ENCODE assay signal across 8 mouse cellular contexts in the genomic region with DNA sequence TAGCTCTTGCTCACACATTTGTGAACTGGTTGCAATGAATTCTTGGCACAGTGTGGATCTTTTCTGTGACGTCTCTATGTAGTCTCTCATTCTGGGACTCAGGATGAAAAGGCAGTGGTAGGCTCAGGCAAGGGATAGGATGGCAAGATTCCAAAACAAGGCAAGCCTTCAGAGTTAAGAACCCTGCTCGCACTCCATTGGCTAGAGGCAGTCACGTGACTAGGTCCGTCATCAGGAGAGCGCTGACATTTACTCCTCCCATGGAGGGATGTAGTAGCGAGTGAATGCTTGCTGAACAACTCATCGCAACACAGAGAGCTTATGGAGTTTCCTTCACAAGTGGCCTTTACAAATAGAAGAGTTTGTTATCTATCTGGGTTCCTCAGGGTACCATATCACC. TPM values are rescaled to one million over a fixed set of nuclear protein-coding genes. Genes with fewer than 3 reads are reported as not detected.
DNase-seq lines count a peak whose midpoint lies in the region; ATAC-seq and TF ChIP-seq lines count a peak whose summit lies in the region.
"Had no signal": no experiment of that assay in that cellular context is flagged by ENCODE, and none has a peak within 500 bp of the region (broad histone marks: within the 10 kb centered on the region; RNA-seq: fewer than 3 reads in every experiment).

No protein-coding gene starts in this region.

- H3K9me3 ChIP-seq in lung, postnatal 0 days (ENCODE audit: low read length), result no peaks in the 10 kb centered on the region
- no peaks in the 10 kb centered on the region for H3K9me3 ChIP-seq in liver, postnatal 0 days (ENCODE audit: low read length)

- peak; percentile 42 to 46 for DNase-seq in right cerebral cortex, postnatal 10 days (ENCODE audit: low spot score in 2 of 2)
- DNase-seq in right cerebral cortex, postnatal 36 days (ENCODE audit: low spot score in 2 of 2), result no peak
- DNase-seq in brain, embryonic 18.5 days (ENCODE audit: low read depth, low spot score), result peak; percentile 8
- DNase-seq in lung, postnatal 0 days (ENCODE audit: low spot score), result peak; percentile 39
- DNase-seq in liver, postnatal 0 days, result no peak
- no peak for DNase-seq in natural killer cell, adult 2 months (ENCODE audit: low spot score in 2 of 2)
- DNase-seq: gastrocnemius, postnatal 36 days had no signal

- no peak for TF ChIP-seq CTCF in lung, postnatal 0 days (IDR thresholded peaks at IDR 0.05)
- no peak for TF ChIP-seq CTCF in liver, postnatal 0 days (IDR thresholded peaks at IDR 0.05; ENCODE audit: low read depth)

- no peak overlapping the region for H3K4me2 ChIP-seq in lung, postnatal 0 days (replicated peaks; ENCODE audit: low read depth, low read length)
- no peak overlapping the region for H3K4me2 ChIP-seq in liver, postnatal 0 days (ENCODE audit: low read depth, low read length)

- TF ChIP-seq EP300 in lung, postnatal 0 days (IDR thresholded peaks at IDR 0.05), result no peak
- TF ChIP-seq EP300 in liver, postnatal 0 days (IDR thresholded peaks at IDR 0.05; ENCODE audit: low read depth), result no peak

- no peaks in the 10 kb centered on the region for H3K27me3 ChIP-seq in lung, postnatal 0 days (replicated peaks; ENCODE audit: insufficient read depth, low read length)
- H3K27me3 ChIP-seq in liver, postnatal 0 days (ENCODE audit: insufficient read depth, low read length), result peaks cover 4% of the 10 kb centered on the region; the same call in 1 of the 2 replicates

- H3K4me3 ChIP-seq in lung, postnatal 0 days (ENCODE audit: low read depth, low read length), result no peak overlapping the region
- H3K4me3 ChIP-seq in liver, postnatal 0 days (ENCODE audit: low read depth, low read length), result no peak overlapping the region

- ATAC-seq in lung, postnatal 0 days, result no peak
- ATAC-seq in inflammation-experienced regulatory T-cells, adult 6 months, result no peak
- no peak for ATAC-seq in liver, postnatal 0 days

- no peak overlapping the region for H3K27ac ChIP-seq in lung, postnatal 0 days (ENCODE audit: low read length)
- no peak overlapping the region for H3K27ac ChIP-seq in liver, postnatal 0 days (ENCODE audit: low read depth)

- no peaks in the 10 kb centered on the region for H3K36me3 ChIP-seq in lung, postnatal 0 days (ENCODE audit: insufficient read depth, low read length)
- H3K36me3 ChIP-seq in liver, postnatal 0 days (replicated peaks; ENCODE audit: insufficient read depth, low read length), result no peaks in the 10 kb centered on the region

- WGBS in lung, postnatal 0 days, result 54% methylated on average over 7 of the region's 7 CpGs
- WGBS in liver, postnatal 0 days (ENCODE audit: insufficient replicate concordance), result 61% methylated on average over 7 of the region's 7 CpGs

- H3K4me1 ChIP-seq in lung, postnatal 0 days (ENCODE audit: insufficient read depth, low read depth, low read length), result no peaks in the 10 kb centered on the region
- no peaks in the 10 kb centered on the region for H3K4me1 ChIP-seq in liver, postnatal 0 days (ENCODE audit: insufficient read depth)

- H3K9ac ChIP-seq in lung, postnatal 0 days (replicated peaks; ENCODE audit: low read depth), result no peak overlapping the region
- H3K9ac ChIP-seq in liver, postnatal 0 days (replicated peaks), result no peak overlapping the region

RNA-seq across cellular contexts. Expression of a gene that starts 27.9 kb away (rescaled TPM):
- polyA plus RNA-seq in lung, postnatal 0 days (2015; fragmentation: Nextera tagmentation; extraction: Ambion mirVana), result 0.73 and 1.0 TPM in 2 replicates
- 100 to 1,000 TPM; 537 to 839 (median 722) TPM for polyA plus RNA-seq in inflammation-experienced regulatory T-cells, adult 6 months (2017; shearing (Covaris generic))
- polyA plus RNA-seq in liver, postnatal 0 days (2015; fragmentation: Nextera tagmentation; extraction: Ambion mirVana), result 0.35 and 0.45 TPM in 2 replicates

Comparison
In these comparisons a context has a peak if more than half of its experiments do, and no peak if none do; other contexts are left out.
1. DNase-seq: peak in right cerebral cortex, postnatal 10 days (2 of 2), brain, embryonic 18.5 days (single experiment) and lung, postnatal 0 days (single experiment); none in right cerebral cortex, postnatal 36 days (0 of 2), liver, postnatal 0 days (single experiment) and natural killer cell, adult 2 months (0 of 2).
2. RNA of a gene that starts 27.9 kb away (polyA plus RNA-seq): 537 to 839 TPM in inflammation-experienced regulatory T-cells, adult 6 months; 0.73 to 1.0 TPM in lung, postnatal 0 days and 0.35 to 0.45 TPM in liver, postnatal 0 days; every median in the first group is over 100 times any median in the second.